ENCODE assay signal across 7 mouse cellular contexts in the genomic region with DNA sequence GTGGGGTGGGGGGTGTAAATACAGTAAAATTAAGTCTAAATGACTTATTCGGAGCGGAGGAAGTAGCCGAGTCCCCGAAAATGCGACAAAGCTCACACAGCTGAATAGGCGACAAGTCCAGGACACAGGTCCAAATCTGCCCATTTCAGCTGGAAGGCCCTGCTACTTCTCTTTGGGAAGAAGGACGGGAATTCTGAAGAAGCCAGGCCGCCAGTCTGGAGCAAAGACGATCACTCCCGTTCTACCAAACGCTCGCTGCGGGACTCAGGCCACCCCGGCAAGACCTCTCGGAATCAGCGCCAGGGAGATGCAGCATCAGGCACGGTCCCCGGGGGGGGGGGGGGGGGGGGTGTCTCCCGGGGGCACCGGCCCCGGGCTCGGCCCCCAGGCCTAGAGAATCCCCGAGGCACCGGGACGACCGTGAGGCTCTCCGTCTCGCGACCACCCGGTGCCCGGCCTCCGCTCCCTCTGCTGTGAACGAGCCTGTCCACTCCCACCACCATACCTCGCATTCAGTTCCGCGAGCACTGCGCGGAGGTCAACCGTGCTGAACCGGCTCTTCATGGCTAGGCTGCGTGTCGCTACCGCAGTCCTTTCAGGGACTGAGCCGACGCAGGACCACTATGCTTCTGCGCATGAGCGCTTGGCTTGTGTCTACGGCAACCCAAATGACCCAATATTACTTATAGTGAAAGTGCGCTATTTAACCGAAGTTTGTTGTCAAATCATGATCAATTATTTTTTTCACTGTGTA. TPM values are rescaled to one million over a fixed set of nuclear protein-coding genes. Genes with fewer than 3 reads are reported as not detected.
A peak's percentile ranks its signal among the peaks of the same experiment; 100 is the strongest.
DNase-seq lines count a peak whose midpoint lies in the region; ATAC-seq lines count a peak whose summit lies in the region.

Gene Nemf (minus strand): TSS at position 620 of the 754 bp plus-strand sequence.

- peak within 1 kb of the TSS; percentile 93 for H3K4me3 ChIP-seq in embryonic facial prominence, embryonic 10.5 days
- peak within 1 kb of the TSS; percentile 95 for H3K4me3 ChIP-seq in limb, embryonic 10.5 days
- peak within 1 kb of the TSS; percentile 83 for H3K4me3 ChIP-seq in midbrain, embryonic 13.5 days (replicated peaks)

- peaks cover 39% of the 10 kb centered on the region for H3K36me3 ChIP-seq in embryonic facial prominence, embryonic 10.5 days (replicated peaks)
- H3K36me3 ChIP-seq in limb, embryonic 10.5 days: peaks cover 37% of the 10 kb centered on the region
- H3K36me3 ChIP-seq in midbrain, embryonic 13.5 days: peaks cover 26% of the 10 kb centered on the region

- H3K4me2 ChIP-seq in midbrain, embryonic 13.5 days (replicated peaks): peak within 1 kb of the TSS; percentile 87

- H3K9me3 ChIP-seq in embryonic facial prominence, embryonic 10.5 days: no peaks in the 10 kb centered on the region
- no peaks in the 10 kb centered on the region for H3K9me3 ChIP-seq in limb, embryonic 10.5 days (replicated peaks)
- no peaks in the 10 kb centered on the region for H3K9me3 ChIP-seq in midbrain, embryonic 13.5 days

- ATAC-seq in granulocyte monocyte progenitor cell, adult 5-6 weeks (replicated peaks; ENCODE audit: poor library complexity, severe bottlenecking): peak; percentile 71
- peak; percentile 72 for ATAC-seq in midbrain, embryonic 13.5 days

- peak within 1 kb of the TSS; percentile 91 for H3K9ac ChIP-seq in midbrain, embryonic 13.5 days (replicated peaks)

- under 1% methylated on average over 50 of the region's 50 CpGs for WGBS in embryonic facial prominence, embryonic 10.5 days
- under 1% methylated on average over 46 of the region's 50 CpGs for WGBS in limb, embryonic 10.5 days
- WGBS in midbrain, embryonic 13.5 days: under 1% methylated on average over 43 of the region's 50 CpGs

- peak within 1 kb of the TSS; percentile 91 for H3K27ac ChIP-seq in embryonic facial prominence, embryonic 10.5 days (replicated peaks)
- H3K27ac ChIP-seq in limb, embryonic 10.5 days: peak within 1 kb of the TSS; percentile 91
- peak within 1 kb of the TSS; percentile 89 for H3K27ac ChIP-seq in midbrain, embryonic 13.5 days

- H3K27me3 ChIP-seq in embryonic facial prominence, embryonic 10.5 days (replicated peaks; ENCODE audit: low read depth, poor library complexity, severe bottlenecking): no peaks in the 10 kb centered on the region
- H3K27me3 ChIP-seq in limb, embryonic 10.5 days (ENCODE audit: low read depth, poor library complexity, severe bottlenecking): no peaks in the 10 kb centered on the region
- H3K27me3 ChIP-seq in midbrain, embryonic 13.5 days: no peaks in the 10 kb centered on the region

- H3K4me1 ChIP-seq in embryonic facial prominence, embryonic 10.5 days: peaks cover 10% of the 10 kb centered on the region; the same call in 1 of the 2 replicates
- no peaks in the 10 kb centered on the region for H3K4me1 ChIP-seq in limb, embryonic 10.5 days
- H3K4me1 ChIP-seq in midbrain, embryonic 13.5 days (replicated peaks): peaks cover 15% of the 10 kb centered on the region

- DNase-seq in adrenal gland, postnatal 10 days: peak; percentile 91
- peak; percentile 84 for DNase-seq in embryonic facial prominence, embryonic 10.5 days (ENCODE audit: low spot score)
- DNase-seq in kidney, adult 11 months: peak; percentile 85
- peak; percentile 77 for DNase-seq in limb, embryonic 10.5 days (ENCODE audit: low spot score)
- DNase-seq in spleen, adult 12 weeks (ENCODE audit: low spot score): peak; percentile 75

RNA-seq across cellular contexts. Expression of gene Nemf, which starts in this region (rescaled TPM):
- 10 to 100 TPM; 33.9 to 39.0 TPM for total RNA-seq in adrenal gland, postnatal 10 days (2021)
- 95.0 and 98.7 TPM in 2 replicates for polyA plus RNA-seq in embryonic facial prominence, embryonic 10.5 days (2016; fragmentation: Nextera tagmentation; extraction: Ambion mirVana)
- 51.7 and 51.9 TPM in 2 replicates for total RNA-seq in granulocyte monocyte progenitor cell, adult 5-6 weeks (2014; fragmentation: Nextera tagmentation)
- total RNA-seq in granulocyte monocyte progenitor cell, adult 5-6 weeks (2017): 119 and 139 TPM in 2 replicates
- polyA plus RNA-seq in limb, embryonic 10.5 days (2016; fragmentation: Nextera tagmentation; extraction: Ambion mirVana): 81.0 and 87.6 TPM in 2 replicates
- 97.3 and 103 TPM in 2 replicates for polyA plus RNA-seq in midbrain, embryonic 13.5 days (2015; fragmentation: Nextera tagmentation; extraction: Ambion mirVana)

Comparison
In these comparisons a context has a peak if more than half of its experiments do, and no peak if none do; other contexts are left out.
1. Peak in every context shown above with its lines: DNase-seq, ATAC-seq, H3K4me3 ChIP-seq and H3K27ac ChIP-seq.